Mouse (Mus musculus) right cerebral cortex, postnatal 14 days (tissue): ENCODE measurements around the gene Lemd1.

Experiments
- DNase-seq: peaks from one replicate; pipeline ENCODE4 v3.0.0; 2022

Gene Lemd1

GRCm38 (mm10) chr1:132165859-132166258 is 25.4 kb upstream of the Lemd1 start:
- DNase-seq, result no peak

DNA sequence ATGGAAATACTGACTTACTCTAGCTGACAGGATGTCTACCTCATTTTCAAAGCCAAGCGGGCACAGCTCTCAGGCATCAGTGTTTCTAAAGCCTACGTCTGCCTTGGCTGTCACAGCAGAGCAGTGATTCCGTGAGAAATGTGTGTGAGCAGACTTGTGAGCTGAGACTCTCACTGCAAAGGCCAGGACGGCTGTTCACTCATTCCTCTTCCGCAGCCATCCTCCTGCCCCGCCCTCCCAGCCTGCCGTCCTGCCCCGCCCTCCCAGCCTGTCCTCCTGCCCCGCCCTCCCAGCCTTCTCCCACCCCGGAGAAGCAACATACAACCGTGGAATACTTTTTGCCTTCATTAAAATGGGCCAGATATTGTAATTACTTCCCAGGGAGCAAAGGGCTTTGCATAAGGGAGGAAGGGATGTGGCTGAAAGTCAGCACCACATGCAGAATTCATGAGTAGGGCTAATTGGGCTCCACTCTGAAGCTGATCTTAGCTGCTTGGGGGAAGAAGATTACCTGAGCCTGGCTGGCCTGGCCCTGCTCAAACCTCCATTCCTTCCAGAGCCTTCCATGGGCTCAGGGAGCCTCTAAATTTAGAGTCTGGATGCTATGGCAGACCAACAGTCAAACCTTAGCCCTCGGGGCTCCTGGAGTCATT is 23.0 kb upstream of the Lemd1 start:
- DNase-seq, result peak; percentile 17

- DNase-seq, result no peak
Observed at GRCm38 (mm10) chr1:132170698-132171097, 20.5 kb upstream of the Lemd1 start.

- DNase-seq, result no peak
Observed at GRCm38 (mm10) chr1:132171619-132172018, 19.6 kb upstream of the Lemd1 start.

DNA sequence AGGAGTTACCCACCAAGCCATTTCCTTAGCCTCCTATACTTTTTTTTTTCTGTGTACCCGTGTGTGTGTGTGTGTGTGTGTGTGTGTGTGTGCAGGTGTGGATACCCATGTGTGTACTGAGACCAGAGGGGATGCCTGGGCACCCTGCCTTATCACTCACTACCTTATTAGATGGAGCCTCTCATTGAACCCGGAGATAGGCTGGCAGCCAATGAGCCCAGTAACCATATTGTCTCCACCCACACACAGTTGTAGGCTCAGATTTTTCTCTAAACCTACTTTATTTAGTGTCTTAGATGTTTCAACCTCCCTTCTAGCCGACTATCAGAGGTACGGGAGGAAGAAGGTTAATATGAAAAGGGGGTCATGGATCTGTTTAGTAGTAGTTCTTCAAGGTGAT is 4.9 kb upstream of the Lemd1 start:
- DNase-seq, result no peak

DNA sequence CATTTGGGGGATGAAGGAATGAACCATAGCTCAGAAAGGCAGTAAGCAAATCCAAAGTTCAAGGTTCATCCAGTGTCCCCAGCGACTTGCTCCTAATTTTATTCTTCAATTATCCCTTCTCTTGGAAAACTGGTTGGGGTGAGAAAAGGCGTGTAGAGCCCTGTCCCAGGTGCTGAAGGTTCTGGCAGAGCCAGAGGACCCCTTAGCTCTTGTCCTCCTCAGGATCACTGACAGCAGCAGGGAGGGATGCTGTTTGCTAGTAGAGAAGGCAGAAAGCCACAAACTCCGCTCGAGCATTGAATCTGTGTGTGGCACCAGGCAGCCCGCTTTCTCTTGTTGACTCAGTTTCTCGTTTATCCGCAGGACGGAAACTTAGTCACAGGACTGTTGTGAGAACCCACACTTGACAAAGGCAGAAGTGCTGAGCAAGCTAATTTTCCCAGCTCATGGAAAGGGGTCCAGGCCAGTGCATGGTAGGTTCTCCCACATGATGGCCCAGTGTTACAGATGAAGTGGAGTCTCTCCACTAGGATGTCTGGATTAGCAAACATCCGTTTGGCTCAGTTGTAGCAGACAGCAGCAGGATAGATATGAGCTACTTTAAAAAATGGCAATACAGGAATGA is 2.7 kb upstream of the Lemd1 start:
- no peak for DNase-seq

DNA sequence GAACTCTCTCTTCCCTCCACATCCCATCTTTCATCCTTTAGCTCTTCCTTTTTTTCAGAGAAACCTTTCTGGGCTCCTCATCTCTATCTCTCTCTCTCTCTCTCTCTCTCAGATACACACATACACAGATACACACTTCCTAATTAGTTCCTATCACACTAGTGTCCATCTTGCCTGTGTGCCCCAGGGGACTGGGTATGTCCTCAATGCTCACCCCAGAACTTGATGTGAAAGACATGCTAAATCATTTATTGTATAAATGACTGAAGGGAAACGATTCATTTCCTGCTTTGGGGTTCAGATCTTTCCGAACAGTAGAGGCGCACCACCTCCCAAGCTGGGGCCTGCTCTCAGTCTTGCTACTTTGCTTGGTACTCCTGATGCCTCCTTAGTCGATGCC is 2.0 kb upstream of the Lemd1 start:
- DNase-seq, result no peak

DNA sequence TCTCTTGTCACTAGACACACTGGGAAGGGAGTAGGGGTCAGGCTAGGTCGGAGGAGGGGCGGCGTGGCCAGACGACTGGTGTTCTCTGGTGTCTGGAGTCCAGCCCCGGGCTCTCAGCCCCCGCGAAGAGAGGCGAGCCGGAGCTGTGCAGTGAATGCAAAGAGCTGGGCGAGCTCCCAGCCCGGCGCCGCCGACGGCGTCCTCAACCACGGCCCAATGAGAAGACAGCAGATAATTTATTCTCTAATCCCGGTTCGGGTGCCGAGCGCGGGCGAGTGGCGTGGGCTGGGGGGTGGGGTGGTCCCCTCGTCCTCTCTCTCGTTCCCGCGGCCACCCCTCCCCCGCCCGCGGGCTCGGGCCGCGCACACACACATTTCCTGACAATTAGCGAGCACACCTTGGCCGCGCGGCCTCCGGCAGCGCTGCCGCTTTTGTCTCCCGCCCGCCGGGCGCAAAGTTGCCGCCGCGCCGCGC is 1.2 kb upstream of the Lemd1 start:
- peak; percentile 64 for DNase-seq

- no peak for DNase-seq
Observed at GRCm38 (mm10) chr1:132190621-132191092, 574 bp upstream of the Lemd1 start.

- no peak for DNase-seq
Observed at GRCm38 (mm10) chr1:132191786-132192680, 802 bp downstream of the Lemd1 start.

DNA sequence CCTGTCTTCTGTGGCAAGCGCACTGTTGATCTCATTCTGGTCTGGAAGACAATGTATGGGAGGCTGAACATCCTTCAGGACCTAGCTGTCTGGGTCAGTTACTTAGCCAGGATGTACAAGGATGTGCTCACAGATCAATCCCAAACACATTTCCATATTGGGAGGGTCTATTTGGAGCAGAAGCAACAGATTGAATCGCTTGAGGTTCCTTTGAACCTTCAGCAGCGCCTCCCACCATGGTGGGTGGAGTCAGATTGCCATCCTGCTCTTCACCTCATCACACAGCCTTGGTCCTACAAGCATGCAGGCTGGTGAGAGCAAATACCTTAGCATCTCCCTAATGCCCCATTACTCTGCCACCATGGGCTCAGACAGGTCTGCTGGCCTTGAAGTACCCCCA is 2.6 kb downstream of the Lemd1 start:
- DNase-seq, result no peak

GRCm38 (mm10) chr1:132194624-132195023 is 3.4 kb downstream of the Lemd1 start:
- no peak for DNase-seq

DNA sequence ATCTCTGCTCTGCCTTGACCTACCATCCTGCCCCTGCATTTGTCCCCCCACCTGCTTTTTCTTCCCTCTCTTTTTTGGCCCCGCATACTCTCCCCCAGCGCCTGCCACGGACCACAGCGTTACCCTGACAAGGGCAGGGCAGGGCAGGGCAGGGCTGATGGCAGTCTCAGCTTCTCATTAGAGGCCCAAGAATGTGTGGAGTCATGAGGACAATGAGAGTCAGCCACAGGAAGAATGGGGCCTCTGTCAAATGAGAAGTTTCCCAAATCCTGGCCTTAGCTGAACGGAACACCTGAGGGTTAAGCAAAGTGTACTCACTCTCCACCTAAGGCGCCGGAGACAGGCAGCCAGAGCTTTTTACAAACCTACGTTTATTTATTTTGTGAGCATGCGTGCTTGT is 3.9 kb downstream of the Lemd1 start:
- no peak for DNase-seq

DNA sequence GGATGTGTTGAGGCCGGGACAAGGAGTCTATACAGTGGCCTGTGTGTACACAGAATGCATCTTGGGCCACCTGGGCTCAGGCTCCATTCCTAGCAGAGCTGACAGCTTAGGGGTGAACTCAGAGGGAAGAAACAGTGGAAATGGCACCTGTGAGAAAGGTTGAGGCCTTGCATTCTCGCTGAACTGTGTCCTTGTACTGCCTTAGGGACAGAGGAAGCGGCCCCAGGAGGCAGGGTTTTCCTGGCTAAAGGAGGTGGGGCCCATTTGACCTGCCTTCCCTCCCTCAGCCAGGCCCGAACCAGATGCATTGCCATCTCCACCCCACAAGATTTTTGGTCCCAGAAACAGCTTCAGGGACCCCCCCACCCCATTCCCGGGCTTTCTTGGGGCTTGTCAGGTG is 4.5 kb downstream of the Lemd1 start:
- no peak for DNase-seq

DNA sequence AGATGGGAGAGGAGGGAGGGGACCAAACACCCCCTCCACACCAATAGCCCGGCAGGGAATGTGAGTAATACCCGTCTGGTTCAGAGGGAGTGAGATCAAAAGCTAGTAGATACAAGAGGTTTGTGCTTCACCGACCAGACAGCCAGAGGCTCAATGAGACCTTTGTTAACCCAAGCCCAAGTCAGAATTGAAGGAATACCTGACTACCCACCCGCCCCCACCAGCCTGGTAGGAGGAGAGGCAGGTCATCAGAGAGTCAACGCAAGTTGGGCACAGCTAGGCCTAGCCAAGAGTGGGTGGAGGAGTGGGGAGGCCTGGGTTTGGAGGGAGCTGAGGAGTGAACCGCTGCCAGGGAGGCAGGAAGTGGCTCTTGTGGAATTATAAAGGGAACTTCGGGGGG is 5.1 kb downstream of the Lemd1 start:
- DNase-seq, result no peak

- DNase-seq, result no peak
Observed at GRCm38 (mm10) chr1:132197666-132198065, 6.4 kb downstream of the Lemd1 start.

- no peak for DNase-seq
Observed at GRCm38 (mm10) chr1:132198401-132199071, 7.3 kb downstream of the Lemd1 start.

- no peak for DNase-seq
Observed at GRCm38 (mm10) chr1:132199244-132199643, 8.0 kb downstream of the Lemd1 start.

GRCm38 (mm10) chr1:132199934-132200333 is 8.7 kb downstream of the Lemd1 start:
- peak; percentile 52 for DNase-seq

DNA sequence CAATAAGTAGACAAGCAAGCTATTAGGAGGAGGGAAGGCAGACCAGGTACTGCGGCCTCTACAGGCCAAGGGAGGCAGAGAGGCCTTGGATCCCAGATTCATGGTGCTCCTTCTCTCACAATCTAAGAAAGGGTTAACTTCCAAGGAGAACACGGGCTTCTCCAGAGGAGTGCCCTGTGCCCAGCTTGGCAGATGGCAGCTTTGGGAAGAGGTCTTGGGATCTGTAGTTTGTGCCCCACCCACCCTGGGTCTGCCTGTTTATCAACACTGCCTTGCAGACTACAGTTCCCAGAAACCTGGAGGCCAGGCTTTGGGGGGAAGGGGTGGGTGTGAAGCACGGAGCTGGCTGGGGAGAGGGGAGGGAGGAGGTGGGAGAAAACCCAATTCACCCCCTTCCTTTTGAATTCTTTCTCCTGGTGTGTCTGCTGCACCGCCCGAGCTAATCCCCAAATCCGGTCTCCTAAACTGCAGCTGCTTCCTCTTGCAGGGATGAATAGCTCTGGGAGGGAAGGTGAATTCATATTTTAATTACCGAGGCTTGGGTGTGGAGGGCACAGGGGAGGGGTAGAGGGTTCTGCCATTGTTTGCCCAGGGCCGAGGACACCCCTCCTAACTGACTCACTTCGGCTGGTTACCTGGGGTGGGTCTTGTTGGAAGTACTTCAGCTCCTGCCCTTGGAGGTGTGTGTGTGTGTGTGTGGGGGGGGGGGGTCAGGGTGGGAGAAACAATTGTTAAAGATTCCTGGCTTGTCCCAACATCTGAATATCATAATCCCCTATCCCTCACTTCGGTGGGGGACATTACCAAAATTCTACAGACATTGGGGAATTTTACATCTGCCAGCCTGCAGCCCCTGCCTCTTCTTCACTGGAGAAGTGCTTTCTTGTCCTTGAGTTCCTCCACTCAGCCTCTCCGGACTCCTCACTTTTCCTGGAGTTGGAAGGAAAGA is 9.6 kb downstream of the Lemd1 start:
- DNase-seq, result peak; percentile 77

DNA sequence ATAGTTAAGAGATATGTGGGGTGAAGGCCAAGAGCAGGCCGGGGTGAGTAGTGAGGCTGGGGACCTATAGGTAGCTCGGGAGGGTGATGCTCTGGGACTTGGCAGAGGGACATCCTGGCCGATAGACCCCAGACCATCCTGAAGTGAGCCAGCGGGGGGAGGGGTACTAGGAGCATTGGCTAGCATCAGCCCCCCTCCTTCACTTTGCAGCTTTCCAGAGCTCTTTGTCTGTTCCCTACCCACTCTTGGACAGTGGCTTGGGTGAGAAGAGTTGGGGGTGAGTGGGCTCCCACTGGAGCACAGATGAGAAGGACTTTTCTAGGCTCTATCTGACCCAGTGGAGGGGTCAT is 10.3 kb downstream of the Lemd1 start:
- no peak for DNase-seq

DNA sequence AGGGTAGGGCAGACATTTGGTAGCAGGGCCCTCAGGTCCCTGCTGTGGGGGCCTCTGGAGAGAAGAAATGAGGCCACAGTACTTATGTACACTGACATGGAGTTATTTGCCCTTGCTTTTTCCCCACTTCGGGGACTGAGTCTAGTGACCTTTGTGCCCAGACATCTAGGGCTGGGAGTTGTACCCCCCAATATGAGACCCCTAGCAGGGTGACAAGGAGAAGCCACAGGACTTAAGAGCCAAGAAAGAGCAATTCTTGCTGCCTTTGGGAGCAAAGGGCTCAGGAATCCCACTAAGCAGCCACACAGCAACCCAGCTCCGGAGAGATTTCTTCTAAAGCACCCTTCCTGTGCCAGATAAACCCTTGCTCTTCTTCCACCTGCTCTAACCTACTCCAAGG is 10.7 kb downstream of the Lemd1 start:
- DNase-seq, result no peak
